ENCODE assay signal across 33 mouse cellular contexts in the genomic region with DNA sequence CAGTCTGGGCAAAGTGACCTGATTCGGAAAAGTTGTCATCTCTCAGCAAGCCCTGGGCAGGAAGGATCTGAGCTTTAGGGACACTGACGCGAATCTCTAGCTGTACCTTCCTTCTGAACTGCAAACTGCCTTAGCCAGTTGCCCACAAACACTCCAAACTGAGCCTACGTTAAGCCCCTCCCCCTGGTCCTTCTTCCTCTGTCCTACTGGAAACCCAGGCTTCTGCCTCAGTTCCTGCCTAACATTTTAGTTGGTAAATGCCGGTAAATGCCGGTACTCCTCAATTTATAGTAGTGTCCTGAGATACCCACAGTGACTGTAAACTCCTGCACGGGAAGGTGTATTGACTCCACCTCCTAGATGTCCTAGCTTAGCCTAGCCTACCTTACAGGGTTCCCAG. TPM values are rescaled to one million over a fixed set of nuclear protein-coding genes. Genes with fewer than 3 reads are reported as not detected.
A peak's percentile ranks its signal among the peaks of the same experiment; 100 is the strongest.
DNase-seq lines count a peak whose midpoint lies in the region; TF ChIP-seq lines count a peak whose summit lies in the region.
"Had no signal": no experiment of that assay in that cellular context is flagged by ENCODE, and none has a peak within 500 bp of the region (broad histone marks: within the 10 kb centered on the region; RNA-seq: fewer than 3 reads in every experiment).

No protein-coding gene starts in this region.

- no peak for TF ChIP-seq POLR2A in testis, adult 2 months (IDR thresholded peaks at IDR 0.05; ENCODE audit: control insufficient read depth, low read depth, low read length)

- H3K27me3 ChIP-seq in testis, adult 2 months (ENCODE audit: control insufficient read depth, insufficient read depth, low read length) = no peaks in the 10 kb centered on the region
- H3K27me3 ChIP-seq: Patski had no signal

- TF ChIP-seq CTCF in testis, adult 2 months (IDR thresholded peaks at IDR 0.05; ENCODE audit: control insufficient read depth, insufficient read depth, insufficient replicate concordance, low read depth, low read length) = no peak

- no peaks in the 10 kb centered on the region for H3K36me3 ChIP-seq in testis, adult 2 months (ENCODE audit: control insufficient read depth, insufficient read depth, low read length)
- H3K36me3 ChIP-seq: embryonic facial prominence, embryonic 12.5 days; embryonic facial prominence, embryonic 15.5 days; heart, embryonic 10.5 days; heart, embryonic 13.5 days had no signal

- H3K4me3 ChIP-seq in testis, adult 2 months (ENCODE audit: control insufficient read depth, low read depth, low read length) = peak overlapping the region; percentile 51
- H3K4me3 ChIP-seq: embryonic facial prominence, embryonic 12.5 days; embryonic facial prominence, embryonic 15.5 days; heart, adult 2 months; heart, embryonic 10.5 days; heart, embryonic 13.5 days had no signal

- no peak for DNase-seq in testis, postnatal 10 days (ENCODE audit: low spot score)
- DNase-seq in ES-CJ7 (ENCODE audit: low read depth, low spot score) (peak; percentile 40), R1 (ENCODE audit: low read depth, low spot score) (peak; percentile 55)
- no peak for DNase-seq in lung, postnatal 25 days (ENCODE audit: low spot score)
- no peak for DNase-seq in adrenal gland, postnatal 4 days (ENCODE audit: low spot score in 2 of 2)
- DNase-seq: adrenal gland, adult 8-10 months; adrenal gland, postnatal 25 days; cerebellum, adult 9-10 months; cerebellum, postnatal 25 days; gastrocnemius, postnatal 25 days; heart, adult 2 months; heart, postnatal 14 days; heart, postnatal 4 days; kidney, adult 18-20 months had no signal

- H3K4me1 ChIP-seq in testis, adult 2 months (ENCODE audit: control insufficient read depth, insufficient read depth, low read length) = peaks cover 9% of the 10 kb centered on the region; the same call in 1 of the 2 replicates
- H3K4me1 ChIP-seq: embryonic facial prominence, embryonic 12.5 days; embryonic facial prominence, embryonic 15.5 days; heart, embryonic 10.5 days; heart, embryonic 13.5 days had no signal

- H3K27ac ChIP-seq in testis, adult 2 months (ENCODE audit: control insufficient read depth, insufficient read depth, low read depth, low read length) = no peak overlapping the region
- H3K27ac ChIP-seq: embryonic facial prominence, embryonic 12.5 days; embryonic facial prominence, embryonic 15.5 days; heart, adult 2 months; heart, embryonic 10.5 days; heart, embryonic 13.5 days; hindbrain, embryonic 14.5 days; hindbrain, postnatal 0 days had no signal

RNA-seq across cellular contexts. Expression of a gene that starts 13.9 kb away (rescaled TPM):
- 2.5 TPM in 2 replicates for polyA plus RNA-seq in testis, adult 2 months (2012; rRNA removed)
- total RNA-seq in adrenal gland, postnatal 4 days (2021) = 10 to 100 TPM in 1 of 2 experiments, 1 to 10 TPM in 1; 7.7 to 10.2 TPM
- total RNA-seq: common myeloid progenitor, adult 5-6 weeks; granulocyte monocyte progenitor cell, adult 5-6 weeks had no signal

RNA-seq across cellular contexts. Expression of a gene that starts 15.3 kb away (rescaled TPM):
- 0.77 and 0.78 TPM in 2 replicates for polyA plus RNA-seq in testis, adult 2 months (2012; rRNA removed)
- total RNA-seq in adrenal gland, postnatal 4 days (2021) = 100 to 1,000 TPM in 1 of 2 experiments, 10 to 100 TPM in 1; 10.1 to 212 TPM
- total RNA-seq: common myeloid progenitor, adult 5-6 weeks; granulocyte monocyte progenitor cell, adult 5-6 weeks had no signal
- polyA plus RNA-seq: activated CD4-positive, CD25-positive, alpha-beta regulatory T cell, adult 4 months; C2C12; CD4-positive, CD25-positive, alpha-beta regulatory T cell, adult 4 months; inflammation-experienced regulatory T-cells, adult 6 months; Patski had no signal

RNA-seq across cellular contexts. Expression of a gene that starts 18.1 kb away (rescaled TPM):
- polyA plus RNA-seq in testis, adult 2 months (2012; rRNA removed) = 7.7 and 7.8 TPM in 2 replicates
- 10 to 100 TPM; 15.4 to 16.7 TPM for total RNA-seq in adrenal gland, postnatal 4 days (2021)

RNA-seq across cellular contexts. Expression of a gene that starts 19.6 kb away (rescaled TPM):
- not detected in 2 replicates for polyA plus RNA-seq in testis, adult 2 months (2012; rRNA removed)
- not detected for total RNA-seq in adrenal gland, postnatal 4 days (2021)
- total RNA-seq: adrenal gland, adult 8-10 months; adrenal gland, postnatal 25 days; common myeloid progenitor, adult 5-6 weeks; gastrocnemius, adult 8-10 months; gastrocnemius, postnatal 25 days; granulocyte monocyte progenitor cell, adult 5-6 weeks; heart, adult 2 months; heart, postnatal 14 days; heart, postnatal 4 days had no signal
- polyA plus RNA-seq: activated CD4-positive, CD25-positive, alpha-beta regulatory T cell, adult 4 months; CD4-positive, CD25-positive, alpha-beta regulatory T cell, adult 4 months; embryonic facial prominence, embryonic 12.5 days; embryonic facial prominence, embryonic 15.5 days; forebrain, embryonic 11.5 days; heart, adult 2 months; heart, embryonic 10.5 days; heart, embryonic 13.5 days; heart, embryonic 16.5 days; hindbrain, embryonic 11.5 days; hindbrain, embryonic 14.5 days; inflammation-experienced regulatory T-cells, adult 6 months; intestine, embryonic 16.5 days; Patski had no signal

RNA-seq across cellular contexts. Expression of a gene that starts 28.3 kb away (rescaled TPM):
- polyA plus RNA-seq in testis, adult 2 months (2012; rRNA removed) = 16.0 and 19.2 TPM in 2 replicates
- 10 to 100 TPM; 30.1 to 31.1 TPM for total RNA-seq in adrenal gland, postnatal 4 days (2021)

Comparison
In these comparisons a context has a peak if more than half of its experiments do, and no peak if none do; other contexts are left out.
1. DNase-seq: peak in ES-CJ7 (single experiment) and R1 (single experiment); none in testis, postnatal 10 days (single experiment), lung, postnatal 25 days (single experiment) and adrenal gland, postnatal 4 days (0 of 2).